Mouse (Mus musculus): ENCODE measurements at regions not wholly inside any gene's neighbourhood (a gene's known extent, or its start where the extent isn't known, plus 50 kb on each side); places are given as distances from the start of the nearest gene placed in this dataset.

GRCm38 (mm10) chr8:46898697-46899445 lies 87.8 kb upstream of the Enpp6 start:
- intact Hi-C loops (cut with DNase I): no loop called here
- no peak for DNase-seq

- no peak for DNase-seq
- intact Hi-C loops (cut with DNase I): no loop called here
Measured at GRCm38 (mm10) chr8:46900826-46901225, 85.9 kb upstream of the Enpp6 start.

- intact Hi-C loops (cut with DNase I): no loop called here
- no peak for DNase-seq
Measured at GRCm38 (mm10) chr8:46904731-46905130, 82.0 kb upstream of the Enpp6 start.

GRCm38 (mm10) chr8:46907390-46907789 lies 79.3 kb upstream of the Enpp6 start:
- DNase-seq: no peak
- intact Hi-C loops (cut with DNase I): no loop called here

GRCm38 (mm10) chr8:46908186-46908585 lies 78.5 kb upstream of the Enpp6 start:
- DNase-seq: no peak
- intact Hi-C loops (cut with DNase I): no loop called here

- intact Hi-C loops (cut with DNase I): no loop called here
Measured at GRCm38 (mm10) chr8:46913956-46914355, 72.7 kb upstream of the Enpp6 start.

GRCm38 (mm10) chr8:46920071-46920470 lies 66.6 kb upstream of the Enpp6 start:
- intact Hi-C loops (cut with DNase I): no loop called here
- DNase-seq: no peak

More at GRCm38 (mm10) chr8:46913956-46914355, 72.7 kb upstream of the Enpp6 start:
- DNase-seq: no peak

GRCm38 (mm10) chr8:46921075-46921474 lies 65.6 kb upstream of the Enpp6 start:
- intact Hi-C loops (cut with DNase I): no loop called here
- DNase-seq: no peak

- intact Hi-C loops (cut with DNase I): no loop called here
- no peak for DNase-seq
Measured at GRCm38 (mm10) chr8:46921585-46921984, 65.1 kb upstream of the Enpp6 start.

GRCm38 (mm10) chr8:46924787-46925548 lies 61.7 kb upstream of the Enpp6 start:
- intact Hi-C loops (cut with DNase I): no loop called here
- DNase-seq: no peak

- intact Hi-C loops (cut with DNase I): no loop called here
- DNase-seq: no peak
Measured at GRCm38 (mm10) chr8:46928718-46929117, 58.0 kb upstream of the Enpp6 start.

- intact Hi-C loops (cut with DNase I): no loop called here
- no peak for DNase-seq
Measured at GRCm38 (mm10) chr8:46929678-46930077, 57.0 kb upstream of the Enpp6 start.

- DNase-seq: no peak
- intact Hi-C loops (cut with DNase I): no loop called here
Measured at GRCm38 (mm10) chr8:46931267-46931666, 55.4 kb upstream of the Enpp6 start.

GRCm38 (mm10) chr8:46933256-46933655 lies 53.4 kb upstream of the Enpp6 start:
- no peak for DNase-seq
- intact Hi-C loops (cut with DNase I): no loop called here

GRCm38 (mm10) chr8:46934254-46934653 lies 52.4 kb upstream of the Enpp6 start:
- intact Hi-C loops (cut with DNase I): loop anchor here (2.0 kb wide), 2 partner anchors 19 to 195 kb away; partner anchors contain the start of gene Irf2
- DNase-seq: peak; percentile 33 to 62

GRCm38 (mm10) chr8:46934898-46935297 lies 51.8 kb upstream of the Enpp6 start:
- intact Hi-C loops (cut with DNase I): loop anchor here (2.0 to 5.0 kb wide), 4 partner anchors 18 to 263 kb away; partner anchors contain the start of gene Irf2
- DNase-seq: peak; percentile 69 to 76

- peak in 1 of 2 experiments; percentile 33 for DNase-seq
- intact Hi-C loops (cut with DNase I): loop anchor here (5.0 kb wide), 2 partner anchors 94 to 264 kb away; no protein-coding TSS in a partner anchor
Measured at GRCm38 (mm10) chr8:46936039-46936438, 50.6 kb upstream of the Enpp6 start.

Measured in heart, postnatal 36 days (tissue).